Mouse (Mus musculus) heart, adult 2 months (tissue): ENCODE data around the gene Pnmt. TPM values are rescaled to one million over a fixed set of nuclear protein-coding genes. Genes with fewer than 3 reads are reported as not detected.

ENCODE experiments used
- DNase-seq, 2 experiments: peaks; one replicate each; pipeline ENCODE4 v3.0.0; 2021
- H3K27ac ChIP-seq: fragments of 200-600 bp; 2 replicates; pipeline ENCODE4 v1.8.1; 2022
- H3K27me3 ChIP-seq: fragments of 200-500 bp; 2 replicates; pipeline ENCODE4 v1.6.1; 2012; ENCODE audit warnings: mild to moderate bottlenecking, low read length, inconsistent platforms, mixed read lengths; ENCODE audit not compliant: control insufficient read depth, insufficient read depth
- H3K36me3 ChIP-seq: fragments of 200-500 bp; 2 replicates; pipeline ENCODE4 v1.6.1; 2012; ENCODE audit warnings: low read length, inconsistent platforms; ENCODE audit not compliant: control insufficient read depth, insufficient read depth
- H3K4me1 ChIP-seq: fragments of 200-500 bp; 2 replicates; pipeline ENCODE4 v1.6.1; 2011; ENCODE audit warnings: low read length; ENCODE audit not compliant: control insufficient read depth, insufficient read depth
- H3K4me3 ChIP-seq: fragments of 200-600 bp; 2 replicates; pipeline ENCODE4 v1.8.1; 2022
- H3K79me2 ChIP-seq: fragments of 200-500 bp; replicated peaks from 2 replicates; pipeline ENCODE4 v1.6.1; 2012; ENCODE audit warnings: mild to moderate bottlenecking, inconsistent platforms, low read length, moderate library complexity, mixed read lengths; ENCODE audit not compliant: control insufficient read depth, insufficient read depth
- H3K9ac ChIP-seq: fragments of 200-500 bp; 2 replicates; pipeline ENCODE4 v1.6.1; 2012; ENCODE audit warnings: low read depth, mild to moderate bottlenecking, control low read depth, inconsistent platforms, low read length, mixed read lengths
- CTCF ChIP-seq: fragments of 200-600 bp; IDR thresholded peaks from 2 replicates; pipeline ENCODE4 v1.8.1; 2022; ENCODE audit warnings: antibody characterized with exemption, mild to moderate bottlenecking, moderate library complexity
- EP300 ChIP-seq: fragments of 200-500 bp; IDR thresholded peaks from 2 replicates; pipeline ENCODE4 v1.6.1; 2011; ENCODE audit warnings: low read depth, low read length, control low read depth; ENCODE audit not compliant: insufficient read depth
- POLR2A ChIP-seq: fragments of 200-500 bp; IDR thresholded peaks from 2 replicates; pipeline ENCODE4 v1.6.1; 2011; ENCODE audit warnings: mild to moderate bottlenecking, low read depth, low read length, control low read depth; ENCODE audit not compliant: insufficient read depth
- WGBS: fragments of 180-500 bp; shearing (Covaris S2); methylation state at CpG from one replicate; pipeline ENCODE4 v1.1.7; 2018; 5-methylcytosine and 5-hydroxymethylcytosine counted together
- intact Hi-C: fragments of 180-260 bp; cut with DNase I; formaldehyde crosslinking; loops from one replicate; pipeline ENCODE4 v1.15.1; 2025
- polyA plus RNA-seq: library from polyadenylated mRNA; depleted of rRNA; stranded (reverse); fragments of >200 nt; gene quantifications from 2 replicates; pipeline ENCODE4 v1.2.3, GENCODE M21; 2012
- total RNA-seq, 2 experiments: library from RNA; stranded (reverse); gene quantifications; 2 replicates each; pipeline ENCODE4 v1.2.3; 2021

The Pnmt gene
- total and polyA plus RNA-seq, 3 experiments, result 0.91 to 2.6 (median 1.5) TPM

DNA sequence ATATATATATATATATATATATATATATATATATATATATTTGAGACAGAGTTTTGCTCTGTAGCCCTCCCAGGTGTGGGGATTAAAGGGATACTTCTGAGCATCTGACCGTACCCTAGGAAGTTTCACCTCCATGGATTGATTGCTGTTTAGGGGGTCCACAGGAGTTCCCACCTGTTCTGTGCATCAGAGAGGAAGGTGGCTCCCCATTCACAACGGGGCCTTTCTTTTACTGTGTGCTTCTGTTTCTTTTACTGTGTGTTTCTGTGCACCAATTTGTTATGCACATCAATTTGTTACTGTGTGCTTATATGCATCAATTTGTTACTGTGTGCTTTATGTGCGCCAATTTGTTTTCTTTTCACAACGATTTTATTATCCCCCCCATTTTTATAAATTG, 45.1 kb upstream of the Pnmt start:
- Histone ChIP-seq H3K4me1 (no peaks in the 10 kb centered on the region; the same call in 1 of the 2 replicates), H3K27me3 (no peaks in the 10 kb centered on the region; the same call in 1 of the 2 replicates), H3K36me3 (no peaks in the 10 kb centered on the region), H3K79me2 (no peaks in the 10 kb centered on the region), H3K4me3 (no peak overlapping the region), H3K27ac (no peak overlapping the region), H3K9ac (no peak overlapping the region)
- TF ChIP-seq EP300 (no peak), CTCF (no peak), POLR2A (no peak)
- intact Hi-C loops, result loop anchor here (5.0 kb wide), 1 partner anchor 256 kb away; the partner anchor contains the start of gene Lrrc3c
- DNase-seq, result no peak
- WGBS, result 75% methylated on average over 4 of the region's 4 CpGs

DNA sequence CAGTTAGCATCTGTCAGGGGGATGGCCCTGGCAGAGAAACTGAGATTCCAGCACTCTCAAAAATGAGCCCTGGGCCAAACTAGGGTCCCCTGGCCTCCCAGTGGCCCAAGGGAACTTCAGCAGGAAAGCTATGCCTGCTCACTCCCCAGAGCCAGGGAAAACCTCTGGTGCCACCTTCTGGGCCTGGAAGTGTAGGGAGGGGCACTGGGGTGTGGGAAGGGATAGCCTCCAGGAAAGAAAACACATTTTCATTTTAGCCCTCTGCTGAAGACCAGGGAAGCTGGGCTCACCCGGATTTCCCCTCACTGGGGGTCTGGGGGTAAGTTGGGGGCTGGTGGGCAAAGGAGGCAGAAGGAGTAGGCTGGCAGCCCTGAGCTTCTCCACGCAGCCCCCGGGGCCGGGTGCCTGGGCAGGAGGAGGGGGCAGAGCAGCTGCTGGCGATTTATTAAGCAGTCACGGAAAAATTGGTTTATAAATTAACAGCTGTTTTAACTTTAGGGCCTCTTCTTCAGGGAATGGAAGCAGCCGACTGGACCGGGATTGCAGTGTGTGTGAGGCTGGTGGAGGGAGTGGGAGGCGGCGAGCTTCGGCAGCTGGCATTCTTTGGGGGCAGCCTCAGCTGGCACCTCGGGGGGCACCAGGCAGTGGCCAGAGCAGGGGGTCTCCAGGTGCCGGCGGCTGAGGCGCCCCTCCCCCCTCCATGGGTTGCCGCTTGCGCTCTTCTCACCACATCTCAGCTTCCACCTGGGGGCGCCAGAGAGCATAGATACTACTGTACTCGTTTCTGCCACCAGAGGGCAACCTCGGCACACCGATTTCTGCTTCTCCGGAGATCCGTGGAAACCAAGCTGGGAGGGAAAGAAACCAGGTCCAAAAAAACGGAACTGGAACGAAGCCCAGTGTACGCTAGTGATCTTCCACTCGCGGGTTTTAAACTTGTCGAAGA, 44.0 kb upstream of the Pnmt start:
- intact Hi-C loops, result loop anchor here (1.0 to 5.0 kb wide), 6 partner anchors 31 to 255 kb away; partner anchors contain the start of gene Lrrc3c
- Histone ChIP-seq H3K27me3 (no peaks in the 10 kb centered on the region; the same call in 1 of the 2 replicates), H3K4me1 (no peaks in the 10 kb centered on the region; the same call in 1 of the 2 replicates), H3K9ac (no peak overlapping the region), H3K27ac (no peak overlapping the region), H3K4me3 (peak overlapping the region; percentile 25; the same call in 1 of the 2 replicates), H3K79me2 (no peaks in the 10 kb centered on the region), H3K36me3 (no peaks in the 10 kb centered on the region)
- WGBS, result 3% methylated on average over 29 of the region's 29 CpGs
- TF ChIP-seq EP300 (peak; percentile 98), CTCF (no peak; the same call in 1 of the 2 replicates), POLR2A (peak; percentile 22; the same call in 1 of the 2 replicates)
- DNase-seq, result peak; percentile 91 to 98

DNA sequence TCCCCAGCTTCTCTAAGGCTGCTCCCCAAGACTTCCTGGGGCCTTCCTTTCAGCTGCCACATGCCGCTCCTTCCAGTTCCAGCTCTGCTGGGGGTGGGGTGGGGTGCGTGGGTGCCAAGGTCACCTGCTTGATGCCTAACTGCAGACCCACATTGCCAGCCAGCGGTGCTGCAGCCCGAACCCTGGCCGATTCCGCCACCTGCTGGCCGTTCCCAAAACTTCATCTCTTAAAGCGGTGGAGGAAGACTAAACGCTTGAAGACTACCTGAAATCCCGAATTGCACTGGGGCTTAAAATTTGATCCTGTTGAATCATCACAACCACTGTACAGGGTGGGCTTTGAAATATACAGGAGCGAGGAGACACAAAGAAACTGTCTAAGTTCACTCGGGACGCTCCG, 41.0 kb upstream of the Pnmt start:
- Histone ChIP-seq H3K36me3 (no peaks in the 10 kb centered on the region), H3K27me3 (peaks cover 8% of the 10 kb centered on the region), H3K4me3 (no peak overlapping the region), H3K27ac (no peak overlapping the region), H3K4me1 (no peaks in the 10 kb centered on the region; the same call in 1 of the 2 replicates), H3K9ac (no peak overlapping the region), H3K79me2 (no peaks in the 10 kb centered on the region)
- TF ChIP-seq EP300 (0 out of 2 replicates have a peak, but pooled peaks have one; percentile 15), POLR2A (no peak), CTCF (peak; percentile 88)
- intact Hi-C loops, result no loop called here
- DNase-seq, result peak; percentile 70 to 86
- WGBS, result 1% methylated on average over 14 of the region's 14 CpGs

DNA sequence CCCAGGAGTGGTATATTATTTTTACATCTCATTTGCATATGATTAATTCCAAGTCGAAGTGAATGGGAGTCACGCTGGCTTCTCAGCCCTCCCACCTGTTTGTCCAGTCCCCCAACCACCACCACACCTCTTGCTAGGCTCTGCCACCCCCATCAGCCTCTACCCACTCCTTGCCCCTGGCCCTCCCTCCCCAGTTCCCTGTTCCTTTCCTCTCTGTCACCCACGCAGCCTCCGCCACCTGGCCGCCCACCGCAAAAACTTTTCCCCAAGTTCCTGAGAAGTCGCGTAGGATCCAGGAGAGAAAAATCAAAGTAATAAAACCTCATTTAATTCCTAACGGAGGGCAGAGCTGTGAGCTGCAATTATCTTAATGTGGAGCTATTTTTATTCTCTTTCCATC, 40.1 kb upstream of the Pnmt start:
- Histone ChIP-seq H3K36me3 (no peaks in the 10 kb centered on the region), H3K4me3 (no peak overlapping the region), H3K79me2 (no peaks in the 10 kb centered on the region), H3K4me1 (no peaks in the 10 kb centered on the region; the same call in 1 of the 2 replicates), H3K27ac (no peak overlapping the region), H3K9ac (no peak overlapping the region), H3K27me3 (peaks cover 8% of the 10 kb centered on the region)
- TF ChIP-seq CTCF (no peak), POLR2A (no peak), EP300 (no peak)
- WGBS, result 31% methylated on average over 9 of the region's 9 CpGs
- no peak for DNase-seq
- intact Hi-C loops, result no loop called here

DNA sequence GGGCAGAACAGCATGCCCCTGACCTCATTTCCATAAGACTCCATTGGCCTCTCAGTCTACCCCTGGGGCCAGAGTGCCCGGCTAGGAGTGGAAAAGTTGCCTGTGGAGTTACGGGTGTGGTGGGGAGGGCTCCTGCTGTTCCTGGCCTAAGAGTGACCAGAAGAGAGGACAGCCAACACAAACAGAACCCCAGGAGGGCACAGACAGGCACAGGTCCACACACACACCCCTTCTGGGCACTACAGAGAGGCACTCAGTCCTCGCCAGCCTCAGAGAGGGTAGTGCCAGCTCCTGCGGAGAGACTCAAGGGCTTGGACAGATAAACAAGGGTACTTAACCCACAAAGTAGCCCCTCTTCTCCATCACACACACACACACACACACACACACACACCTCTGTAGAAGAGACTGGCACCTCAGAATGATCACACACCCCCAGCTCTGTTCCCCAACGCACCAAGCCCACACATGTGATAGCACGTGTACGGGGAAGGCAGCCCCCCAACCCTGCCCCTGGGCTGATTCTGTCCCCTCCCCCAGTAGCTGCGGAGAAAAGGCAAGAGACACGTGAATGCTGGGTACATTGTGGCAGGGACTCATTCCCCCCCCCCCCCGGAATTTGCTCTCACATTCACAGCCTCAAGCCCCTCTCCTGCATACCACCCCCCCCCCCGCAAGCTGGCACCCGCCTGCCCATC, 38.7 kb upstream of the Pnmt start:
- H3K9ac ChIP-seq, result no peak overlapping the region
- H3K27ac ChIP-seq, result no peak overlapping the region
- H3K79me2 ChIP-seq, result no peaks in the 10 kb centered on the region
- H3K36me3 ChIP-seq, result no peaks in the 10 kb centered on the region
- intact Hi-C loops, result no loop called here
- 17% methylated on average over 12 of the region's 12 CpGs for WGBS
- DNase-seq, result no peak
- no peak overlapping the region for H3K4me3 ChIP-seq
- H3K4me1 ChIP-seq, result no peaks in the 10 kb centered on the region; the same call in 1 of the 2 replicates
- peaks cover 8% of the 10 kb centered on the region for H3K27me3 ChIP-seq
- TF ChIP-seq POLR2A (no peak), EP300 (no peak), CTCF (no peak)
